Mouse (Mus musculus) left cerebral cortex, adult 18-20 months (tissue): ENCODE results near the gene Sec31a. TPM values are rescaled to one million over a fixed set of nuclear protein-coding genes. Genes with fewer than 3 reads are reported as not detected.

Experiments used
- total RNA-seq, 2 experiments: library from RNA; stranded (reverse); gene quantifications; 2 replicates each; pipeline ENCODE4 v1.2.3; 2021

Sec31a gene
- total RNA-seq, 2 experiments from 2014 or later = 113 to 116 TPM

Other genes starting within 250 kb of the Sec31a start
- gene Lin54, start 84.4 kb upstream of the Sec31a start, total RNA-seq = 10 to 100 TPM; 24.7 to 24.8 TPM
- gene Cops4, start 102.1 kb upstream of the Sec31a start, total RNA-seq = 10 to 100 TPM; 84.4 to 85.3 TPM
- under 1 TPM in 1 of 2 experiments, not detected in 1; 0.53 TPM for gene Plac8, start 156.0 kb upstream of the Sec31a start, total RNA-seq